Mouse (Mus musculus) liver, postnatal 0 days (tissue): ENCODE measurements at regions not wholly inside any gene's neighbourhood (a gene's known extent, or its start where the extent isn't known, plus 50 kb on each side); places are given as distances from the start of the nearest gene placed in this dataset.

Source experiments
- CTCF ChIP-seq: sonication (generic); IDR thresholded peaks from 2 replicates; pipeline ENCODE4 v1.5.1; 2016; ENCODE audit warnings: antibody characterized with exemption, low read depth
- EP300 ChIP-seq: IDR thresholded peaks from 2 replicates; pipeline ENCODE4 v1.6.1; 2016; ENCODE audit warnings: antibody characterized with exemption, low read depth, mild to moderate bottlenecking

GRCm38 (mm10) chr6:31037801-31038395 is 79.0 kb upstream of the Klf14 start:
- TF ChIP-seq CTCF (no peak), EP300 (no peak)
